Mouse (Mus musculus): Measurements from ENCODE around the gene Ctdspl.

The Ctdspl gene

DNA sequence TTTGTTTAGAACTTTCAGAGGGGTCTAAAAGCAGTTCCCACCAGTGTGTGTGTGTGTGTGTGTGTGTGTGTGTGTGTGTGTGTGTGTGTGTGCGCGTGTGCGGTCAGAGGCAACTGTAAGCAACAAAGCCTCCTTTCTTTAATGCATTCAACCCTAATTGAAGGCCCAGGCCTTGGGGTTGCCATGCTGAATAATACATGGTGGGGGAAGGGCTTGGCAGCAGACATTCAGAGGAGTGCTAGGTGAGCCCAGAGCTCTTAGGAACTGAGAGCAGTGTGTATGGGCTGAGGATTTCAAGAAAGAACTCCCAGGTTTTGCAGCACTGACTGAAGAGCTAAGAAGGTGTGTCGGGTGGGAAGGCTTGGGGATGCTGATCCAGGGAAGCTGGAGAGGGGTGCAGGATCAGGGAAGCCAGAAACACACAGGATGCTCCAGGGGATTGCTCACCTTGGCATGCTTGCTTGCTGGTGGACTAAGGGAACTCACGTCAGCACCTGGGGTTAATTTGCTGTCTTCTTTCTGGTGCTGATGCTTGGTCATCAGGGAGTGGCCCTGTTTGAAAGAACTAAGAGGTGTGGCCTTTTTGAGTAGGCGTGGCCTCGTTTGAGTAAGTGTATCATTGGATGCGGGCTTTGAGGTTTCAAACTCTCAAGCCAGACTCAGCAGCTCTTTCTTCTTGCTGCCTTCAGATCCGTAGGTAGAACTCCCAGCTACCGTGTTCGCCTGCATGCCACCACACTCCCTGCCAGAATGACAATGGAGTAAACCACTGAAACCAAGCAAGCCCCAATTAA, 62.7 kb downstream of the Ctdspl start:
- no peak for DNase-seq (ENCODE audit: low spot score)

DNA sequence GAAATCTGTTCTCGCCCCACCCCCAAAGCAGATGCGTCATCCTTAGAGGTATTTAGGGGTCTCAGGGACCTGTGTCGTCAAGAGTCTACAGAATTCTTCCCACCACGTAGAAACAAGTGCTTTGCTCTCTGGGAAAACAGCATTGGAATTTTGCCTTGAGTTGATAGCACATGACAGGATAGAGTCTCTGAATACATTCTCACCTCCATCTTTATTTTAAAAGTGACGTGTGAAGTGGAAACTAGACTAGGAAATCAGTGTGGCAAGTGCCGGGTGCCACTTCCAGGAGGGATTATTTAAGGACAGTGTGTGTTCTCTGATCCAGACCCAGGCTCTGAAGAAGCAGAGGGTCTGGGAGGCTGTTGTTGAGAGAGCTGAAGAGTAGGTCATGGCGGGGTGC, 64.2 kb downstream of the Ctdspl start:
- no peak for DNase-seq (ENCODE audit: low spot score)

DNA sequence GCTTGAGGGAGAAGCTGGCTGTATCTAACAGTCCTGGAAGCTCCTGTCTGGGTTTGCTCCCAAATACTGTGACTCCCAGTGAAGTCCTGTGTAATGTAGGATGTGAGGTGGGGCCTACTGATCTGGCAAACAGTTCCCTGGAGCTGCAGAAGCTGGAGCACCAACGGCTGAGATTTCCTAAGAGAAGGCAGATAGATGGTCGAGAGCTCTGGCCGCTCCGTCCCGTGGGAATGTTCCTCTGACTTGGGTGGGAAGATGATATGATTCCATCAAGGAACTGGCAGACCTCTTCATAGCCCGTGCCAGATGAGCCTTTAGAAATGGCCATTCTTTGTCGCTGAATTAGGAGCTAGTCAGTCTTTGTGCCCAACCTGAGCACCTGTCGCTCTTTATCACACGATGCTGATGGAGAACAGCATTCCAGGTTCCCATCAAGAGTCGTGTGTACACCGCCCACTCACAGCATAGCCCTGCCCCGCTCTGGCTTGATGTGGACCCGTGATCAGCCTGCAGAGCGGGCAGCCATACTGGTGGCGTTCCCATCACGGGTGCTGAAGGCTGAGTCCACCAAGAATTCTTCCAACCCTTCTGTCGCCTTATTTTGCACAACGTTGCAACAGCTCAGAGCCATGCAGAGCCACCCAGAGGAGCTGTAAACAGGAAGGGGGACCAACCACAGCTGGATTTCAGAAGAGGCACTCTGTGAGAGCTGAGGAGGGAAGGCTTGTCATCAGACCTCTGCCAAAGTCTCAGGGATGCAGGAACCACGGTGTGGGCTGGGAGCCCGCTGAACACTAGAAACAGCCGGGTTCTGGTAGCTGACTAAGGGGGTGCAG, 65.7 kb downstream of the Ctdspl start:
- DNase-seq (ENCODE audit: low spot score) = no peak

DNA sequence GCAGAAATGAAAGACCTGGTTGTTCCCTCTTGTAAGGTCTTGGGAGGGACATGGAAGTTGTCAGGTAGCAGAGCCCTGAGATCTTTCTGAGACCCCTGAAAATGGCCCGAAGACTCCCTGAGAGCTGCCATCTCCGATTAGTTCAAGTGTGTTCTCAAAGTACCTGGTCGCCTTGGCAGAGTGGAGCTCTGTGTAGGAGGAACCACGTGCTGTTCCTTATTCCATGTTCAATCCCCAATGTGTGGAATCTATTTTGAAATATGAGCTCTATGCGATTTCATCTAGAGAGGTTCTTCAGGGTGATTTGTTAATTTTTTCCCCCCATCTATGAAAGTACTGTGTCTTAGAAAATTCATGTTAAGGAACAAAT, 66.3 kb downstream of the Ctdspl start:
- DNase-seq (ENCODE audit: low spot score) = no peak

DNA sequence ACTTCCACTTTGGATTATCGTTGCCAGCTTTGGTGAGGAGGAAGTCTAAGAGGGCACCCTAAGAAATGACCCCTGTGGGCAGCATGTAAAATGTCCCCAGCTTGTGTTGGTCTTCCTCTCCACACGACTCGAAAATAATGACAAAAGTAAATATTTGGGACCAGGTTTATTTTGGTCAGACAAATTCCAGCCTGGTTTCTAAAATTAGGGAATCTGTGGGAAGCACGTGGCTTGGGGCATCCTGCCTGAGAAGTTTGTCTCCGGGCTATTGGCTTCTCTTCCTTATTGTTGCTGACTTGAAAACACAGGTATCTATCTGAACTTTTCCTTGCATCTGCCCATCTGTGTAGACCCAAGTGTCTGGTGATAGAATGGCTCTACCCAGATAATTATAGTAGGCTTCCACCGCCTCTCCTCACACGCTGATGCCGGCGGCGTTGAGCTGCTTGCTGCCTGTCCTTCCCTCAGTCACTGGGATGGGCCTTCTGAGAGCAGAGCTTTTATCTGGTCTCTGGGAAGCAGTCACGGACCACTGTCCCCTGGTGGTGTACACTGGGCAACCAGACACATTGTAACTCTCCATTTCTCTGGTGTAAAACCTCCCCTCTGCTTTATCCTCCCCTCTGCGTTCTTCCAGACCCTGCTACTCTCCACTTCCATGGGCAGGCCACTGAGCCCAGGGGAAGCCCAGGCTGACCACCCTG, 68.4 kb downstream of the Ctdspl start:
- no peak for DNase-seq (ENCODE audit: low spot score)

DNA sequence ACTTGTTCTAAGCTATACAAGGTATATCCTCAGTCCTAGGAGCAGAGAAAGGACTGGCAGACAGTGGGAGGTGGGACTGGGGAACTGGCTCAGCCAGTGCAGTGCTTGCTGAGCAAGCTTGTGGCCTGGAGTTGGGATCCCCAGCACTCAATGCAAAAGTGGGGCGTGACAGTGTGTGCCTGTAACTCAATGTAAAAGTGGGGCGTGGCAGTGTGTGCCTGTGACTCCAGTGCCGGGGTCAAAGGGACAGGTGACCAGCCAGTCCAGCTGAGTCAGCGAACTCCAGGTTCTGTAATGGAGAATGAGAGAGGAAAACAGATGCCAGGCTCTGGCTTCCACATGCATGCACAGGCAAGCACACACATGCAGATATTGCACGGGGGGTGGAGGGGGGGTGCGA, 69.3 kb downstream of the Ctdspl start:
- DNase-seq (ENCODE audit: low spot score) = no peak

DNA sequence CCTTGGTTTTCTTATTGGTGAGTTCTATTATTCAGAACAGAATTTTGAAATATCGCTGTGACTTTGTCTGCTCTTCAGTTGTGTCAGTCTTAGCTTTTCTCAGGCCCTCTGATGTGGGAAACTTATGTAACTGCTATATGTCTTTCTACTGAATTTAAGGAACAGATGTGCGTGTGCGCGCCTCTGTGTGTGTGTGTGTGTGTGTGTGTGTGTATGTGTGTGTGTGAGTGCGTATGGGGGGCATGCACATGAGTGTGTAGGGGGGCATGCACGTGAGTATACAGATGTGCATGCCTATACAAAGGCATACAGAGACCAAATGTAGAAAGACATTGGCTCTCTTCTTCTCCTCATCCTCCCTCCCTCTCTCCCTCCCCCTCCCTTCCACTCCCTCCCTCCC, 71.0 kb downstream of the Ctdspl start:
- DNase-seq (ENCODE audit: low spot score) = no peak

DNA sequence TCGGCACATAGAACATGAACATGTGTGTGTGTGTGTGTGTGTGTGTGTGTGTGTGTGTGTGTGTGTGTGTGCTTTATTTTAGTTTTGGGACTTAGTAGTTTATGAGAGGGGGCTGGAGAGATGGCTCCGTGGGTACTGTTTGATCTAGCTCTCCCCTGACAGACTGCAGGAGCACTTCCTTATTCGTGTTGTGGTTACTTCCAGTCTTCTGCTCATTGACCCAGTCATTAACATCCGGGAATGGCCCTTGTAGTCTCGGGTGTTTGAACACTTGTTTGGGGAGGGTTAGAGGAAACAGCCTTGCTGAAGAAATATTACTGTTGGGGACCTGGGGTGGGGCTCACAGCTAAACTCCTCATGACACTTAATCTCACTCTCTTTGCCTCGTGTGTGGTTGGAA, 73.9 kb downstream of the Ctdspl start:
- DNase-seq (ENCODE audit: low spot score) = no peak

DNA sequence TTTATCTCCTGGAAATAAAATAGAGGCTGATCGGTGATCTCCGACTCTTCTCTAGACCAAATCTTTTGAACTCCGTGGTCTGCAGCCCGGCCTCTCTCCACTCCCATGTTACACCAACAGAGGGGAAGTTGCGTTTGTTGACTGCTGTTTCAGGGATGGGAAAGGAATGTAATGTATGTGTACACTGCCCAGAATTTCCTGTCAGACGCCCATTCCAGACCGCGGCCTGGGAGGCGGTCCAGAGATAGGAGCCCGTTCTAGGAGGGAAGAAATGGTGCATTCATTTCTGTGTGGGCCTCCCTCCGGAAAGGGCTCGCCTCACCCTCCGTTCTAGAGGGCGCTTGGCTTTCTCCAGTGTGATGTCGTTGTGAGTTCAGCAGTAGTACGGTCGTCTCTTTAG, 76.0 kb downstream of the Ctdspl start:
- no peak for DNase-seq (ENCODE audit: low spot score)

DNA sequence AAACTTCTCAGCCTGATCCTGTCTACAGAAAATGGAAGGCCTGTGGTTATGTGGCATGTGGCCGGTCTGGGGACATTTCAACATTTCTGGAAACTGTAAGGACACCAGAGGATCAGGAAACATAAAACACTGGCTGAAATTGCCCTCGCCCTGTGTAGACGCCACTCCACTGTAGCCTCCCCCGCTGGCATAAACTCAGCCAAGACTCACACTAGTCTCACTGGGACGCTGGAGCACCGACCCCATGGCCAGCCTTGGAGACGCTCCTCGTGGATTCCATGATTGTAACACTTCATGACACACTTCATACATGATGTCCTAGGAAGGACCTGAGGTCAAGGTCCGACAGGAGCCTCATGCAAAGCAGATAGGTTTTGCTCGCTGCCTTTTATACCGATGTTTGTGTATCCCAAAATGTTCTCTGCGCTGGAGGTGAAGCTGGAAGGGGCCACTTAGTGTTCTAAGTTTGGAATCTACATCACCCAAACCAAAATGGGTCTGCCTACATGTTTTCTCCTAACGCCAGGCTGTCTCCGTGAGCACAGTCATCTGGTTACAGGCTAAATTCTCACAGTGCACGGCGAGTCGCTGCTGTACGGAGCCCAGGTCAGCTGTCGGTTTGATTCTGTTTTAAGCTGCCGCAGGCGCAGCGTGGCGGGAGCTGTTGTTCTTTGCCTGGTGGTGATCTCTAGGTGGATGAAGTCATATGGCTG, 77.9 kb downstream of the Ctdspl start:
- no peak for DNase-seq (ENCODE audit: low spot score)

DNA sequence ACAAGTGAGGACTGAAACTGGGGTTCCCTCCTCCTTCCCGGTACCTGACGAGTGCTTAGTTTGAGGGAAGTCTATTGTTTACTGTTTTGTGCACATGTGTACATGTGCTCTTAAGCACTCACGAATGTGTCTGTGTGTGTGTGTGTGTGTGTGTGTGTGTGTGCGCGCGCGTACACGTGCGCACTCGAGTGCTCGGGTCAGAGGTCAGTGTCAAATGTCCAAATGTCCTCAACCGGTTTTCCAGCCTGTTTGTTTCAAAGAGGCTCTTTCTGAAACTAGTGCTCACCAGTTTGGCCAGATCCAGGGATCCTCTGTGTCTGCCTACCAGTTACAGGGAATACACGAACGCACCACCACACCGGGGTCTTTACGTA, 78.4 kb downstream of the Ctdspl start:
- no peak for DNase-seq (ENCODE audit: low spot score)

DNA sequence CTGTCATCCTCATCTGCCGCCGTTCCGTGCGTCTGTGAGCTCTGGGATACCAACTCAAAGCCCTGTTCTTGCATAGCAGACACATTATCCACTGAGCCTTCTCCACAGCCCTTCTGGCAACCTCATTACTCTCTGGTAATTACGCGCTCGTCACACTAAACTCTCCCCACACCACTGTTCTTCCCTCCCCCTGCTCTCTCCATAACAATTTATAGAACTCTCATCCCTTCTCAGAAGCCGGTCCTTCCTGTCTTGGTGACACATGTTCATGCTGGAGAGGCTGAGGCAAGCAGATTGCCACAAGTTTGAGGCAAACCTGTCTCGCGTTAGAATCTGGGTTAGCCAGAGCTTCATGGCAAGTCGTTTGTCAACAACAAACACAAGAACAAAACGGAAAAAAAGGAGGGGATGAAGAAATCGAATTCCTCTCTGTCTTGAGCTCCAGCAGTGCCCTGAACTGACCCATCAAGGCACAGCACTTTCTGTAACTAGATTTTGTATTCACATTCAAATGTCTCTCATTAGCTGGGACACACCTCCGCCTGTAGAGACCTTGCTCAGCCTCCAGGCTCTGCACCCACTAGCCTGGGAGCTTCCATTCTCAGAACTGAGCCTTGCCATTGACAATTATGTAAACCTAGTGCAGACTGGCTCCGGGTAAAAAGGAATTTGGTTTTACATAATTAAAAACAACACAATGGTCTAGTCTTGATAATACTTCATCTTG, 79.2 kb downstream of the Ctdspl start:
- no peak for DNase-seq (ENCODE audit: low spot score)

DNA sequence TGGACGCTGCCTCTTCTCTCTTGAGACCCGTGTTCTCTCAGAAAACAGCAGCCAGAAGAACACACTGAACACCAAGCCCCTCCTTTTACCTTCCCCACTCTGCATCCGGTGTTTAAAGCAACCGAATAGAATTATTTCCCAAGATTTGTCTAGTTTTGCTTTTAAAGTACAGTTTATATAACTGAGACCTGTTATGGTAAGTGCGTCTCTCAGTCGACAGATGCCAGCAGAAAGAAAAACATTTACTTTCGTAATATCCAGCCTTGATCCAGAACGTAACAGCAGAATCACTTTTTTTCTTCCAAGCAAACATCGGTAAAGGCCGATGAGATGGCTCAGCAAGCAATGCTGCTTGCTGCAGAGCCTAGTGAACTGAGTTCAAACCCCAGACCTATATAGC, 81.0 kb downstream of the Ctdspl start:
- DNase-seq (ENCODE audit: low spot score) = no peak

DNA sequence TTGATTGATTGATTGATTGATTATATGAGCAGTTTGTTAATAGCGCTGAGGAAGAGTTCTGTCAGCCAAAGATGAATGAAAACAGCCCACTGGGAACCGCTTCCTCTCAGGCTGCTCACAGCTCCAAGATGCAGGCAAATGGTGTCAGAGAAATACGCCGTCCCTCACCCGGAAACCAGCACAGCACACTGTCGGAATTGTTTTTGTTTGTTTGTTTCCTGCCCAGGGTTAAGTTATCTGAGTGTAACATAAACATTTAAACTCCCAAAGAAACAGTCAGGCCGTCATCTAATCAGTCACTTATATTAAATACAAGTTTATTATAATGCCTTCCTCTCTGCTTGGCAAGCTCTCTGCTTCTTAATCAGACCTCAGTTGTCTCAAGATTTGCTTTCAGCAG, 82.6 kb downstream of the Ctdspl start:
- no peak for DNase-seq (ENCODE audit: low spot score)

DNA sequence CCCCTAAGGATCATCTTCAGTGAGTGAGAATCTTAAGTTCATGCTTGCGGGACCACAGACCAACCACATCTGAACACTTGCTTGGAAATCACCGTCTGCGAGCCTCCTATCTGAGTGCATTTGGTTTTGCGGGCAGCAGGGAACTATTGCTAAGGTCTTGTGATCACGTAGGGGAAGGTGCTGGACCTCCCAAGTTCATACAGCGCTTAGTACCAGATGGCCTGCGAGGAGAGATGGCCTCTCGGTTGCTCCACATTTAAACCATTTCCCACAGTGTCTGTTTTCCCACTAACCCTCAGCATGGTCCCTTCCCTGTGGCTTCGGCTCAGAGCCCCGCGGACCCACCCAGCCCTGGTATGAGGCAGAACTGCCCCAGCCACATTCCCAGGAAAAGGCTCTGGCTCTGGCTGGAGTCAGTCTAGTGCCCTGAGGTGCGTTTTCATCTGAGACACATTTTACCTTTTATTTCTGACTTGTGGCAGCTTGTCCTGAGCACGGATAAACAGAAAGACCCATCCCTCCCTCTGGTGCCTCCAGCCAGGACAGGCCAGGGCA, 84.0 kb downstream of the Ctdspl start:
- DNase-seq (ENCODE audit: low spot score) = no peak

DNA sequence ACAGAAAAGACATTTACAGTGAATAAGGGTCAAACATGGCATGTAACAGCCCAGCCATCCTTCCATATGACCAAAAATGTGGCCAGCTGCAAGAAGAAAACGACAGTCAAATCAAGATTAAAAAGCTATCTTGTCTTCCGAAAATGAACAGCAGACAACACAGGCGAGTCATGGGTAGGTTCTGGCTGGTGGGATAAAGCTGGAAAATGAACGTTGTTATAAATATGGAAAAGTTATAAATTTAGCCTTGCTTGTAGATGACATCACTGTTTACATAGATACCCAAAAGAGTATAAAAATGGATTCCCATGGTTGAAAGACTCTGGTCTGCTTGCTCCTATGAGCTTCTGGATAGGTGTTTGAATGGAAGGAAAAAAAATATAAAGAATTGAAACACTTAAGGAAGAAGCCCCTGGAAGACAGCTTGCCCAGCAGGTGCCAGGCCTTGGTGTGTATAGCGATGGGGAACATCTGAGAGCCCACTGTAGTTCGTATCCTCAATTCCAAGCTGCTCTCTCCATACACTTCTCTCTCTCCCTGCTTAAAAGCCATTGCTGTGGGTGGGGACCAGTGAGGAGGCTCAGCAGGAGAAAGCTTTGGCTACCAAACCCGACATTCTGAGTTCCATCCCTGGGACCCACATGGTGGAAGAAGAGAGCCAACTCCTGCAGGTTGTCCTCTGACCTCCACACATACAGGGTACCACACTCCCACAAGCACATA, 90.7 kb downstream of the Ctdspl start:
- no peak for DNase-seq (ENCODE audit: low spot score)

DNA sequence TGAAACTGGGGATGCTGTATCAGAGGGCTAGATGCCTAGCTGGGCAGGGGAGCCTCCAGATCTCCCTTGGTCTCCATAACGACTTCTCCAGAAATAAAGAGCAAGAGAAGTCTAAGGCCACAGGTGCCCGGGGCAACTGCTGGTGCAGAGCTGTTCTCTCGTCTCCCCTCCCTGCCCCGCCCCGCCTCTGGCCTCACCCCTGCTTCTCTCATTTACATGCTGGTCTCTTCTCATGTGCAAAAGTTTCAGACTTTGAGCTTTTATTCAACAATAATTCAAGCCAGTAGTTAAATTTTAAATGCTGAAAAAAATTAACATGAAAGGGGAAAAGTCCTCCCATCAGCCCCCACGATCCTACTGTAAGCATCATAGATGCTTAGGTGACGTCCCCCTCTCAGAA, 95.5 kb downstream of the Ctdspl start:
- DNase-seq (ENCODE audit: low spot score) = no peak

DNA sequence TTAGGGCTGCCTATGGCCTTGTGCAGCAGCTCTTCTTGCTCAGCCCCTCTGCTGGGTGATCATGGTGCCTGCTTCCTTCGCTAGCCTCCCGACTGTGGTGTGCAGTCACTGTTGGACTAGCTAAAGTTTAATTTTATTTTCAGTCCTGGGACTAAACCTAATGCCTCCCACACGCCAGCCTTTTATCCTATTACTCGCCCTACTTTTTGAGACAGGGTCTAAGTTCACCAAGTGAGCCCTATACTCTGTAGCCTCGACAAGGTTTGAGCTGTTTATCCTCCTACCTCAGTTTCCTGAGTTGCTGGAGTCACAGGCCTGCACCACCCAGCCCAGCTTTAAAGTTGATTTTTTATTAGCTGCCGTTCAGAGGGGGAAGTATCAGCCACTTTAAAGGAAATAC, 99.0 kb downstream of the Ctdspl start:
- no peak for DNase-seq (ENCODE audit: low spot score)

DNA sequence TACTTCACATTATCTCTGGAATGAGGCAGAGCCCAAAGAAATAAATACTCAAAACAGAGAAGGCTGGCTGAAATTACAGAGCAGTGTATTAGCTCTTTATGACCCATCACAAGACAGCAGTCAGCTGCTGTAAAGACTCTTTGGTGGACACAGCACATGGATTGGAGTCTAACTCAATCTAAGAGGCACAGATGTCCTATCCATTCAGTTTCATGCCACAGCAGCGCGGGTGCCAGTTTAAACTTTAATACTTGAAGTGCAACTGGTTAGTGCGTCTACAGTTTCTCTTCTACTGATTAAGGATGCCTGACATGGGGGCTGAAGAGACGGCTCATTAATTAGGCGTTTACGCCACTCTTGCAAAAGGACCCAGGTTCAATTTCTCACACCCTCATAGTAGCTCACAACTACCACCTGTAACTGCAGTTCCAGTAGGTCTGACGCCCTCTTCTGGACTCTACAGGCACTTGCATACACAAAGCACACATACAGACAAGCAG, 99.6 kb downstream of the Ctdspl start:
- DNase-seq (ENCODE audit: low spot score) = no peak

DNA sequence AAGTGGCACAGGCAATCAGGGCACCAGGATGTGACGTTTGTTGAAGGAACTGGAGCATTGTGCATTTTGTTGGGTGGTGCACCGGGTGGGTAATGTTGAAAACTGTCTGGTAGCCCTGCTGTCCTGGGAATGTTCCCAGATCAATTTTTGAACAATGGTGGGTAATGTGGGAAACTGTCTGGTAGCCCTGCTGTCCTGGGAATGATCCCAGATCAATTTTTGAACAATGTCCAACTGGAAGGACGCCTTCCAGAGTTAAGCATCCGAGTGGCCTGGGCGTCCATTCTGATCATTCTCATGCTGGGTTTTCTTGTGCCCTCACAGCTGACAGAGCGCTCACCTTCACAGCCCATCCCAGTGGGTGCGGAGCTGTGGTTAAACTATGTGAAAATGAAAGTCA, 101.1 kb downstream of the Ctdspl start:
- no peak for DNase-seq (ENCODE audit: low spot score)
